In the genomic region with DNA sequence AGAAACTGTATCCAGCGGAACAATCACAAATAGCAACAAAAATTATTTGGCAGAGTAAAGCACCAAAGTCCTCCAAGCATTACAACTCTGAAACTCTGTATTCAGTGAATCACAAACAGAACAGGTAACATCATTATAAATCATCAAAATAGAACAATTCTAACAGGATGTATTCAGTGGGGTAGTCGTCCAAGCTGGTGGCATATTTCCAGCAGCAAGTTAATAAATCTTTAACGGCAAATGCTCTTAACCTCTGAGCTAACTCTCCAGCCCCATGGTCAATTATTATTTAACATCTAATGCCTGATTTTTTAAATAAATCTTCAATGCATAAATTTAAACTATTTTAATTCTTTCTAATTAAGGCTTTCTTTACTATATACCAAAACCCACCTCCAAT, we compare ENCODE assay signal across 10 mouse cellular contexts. TPM values are rescaled to one million over a fixed set of nuclear protein-coding genes. Genes with fewer than 3 reads are reported as not detected.
DNase-seq lines count a peak whose midpoint lies in the region; ATAC-seq and TF ChIP-seq lines count a peak whose summit lies in the region.
"Not testable (repeated sequence)": the region's sequence is repeated elsewhere in the genome, so short reads cannot be mapped to it uniquely, and the experiment has no call there.
"Had no signal": no experiment of that assay in that cellular context is flagged by ENCODE, and none has a peak within 500 bp of the region (broad histone marks: within the 10 kb centered on the region; RNA-seq: fewer than 3 reads in every experiment).

No protein-coding gene starts in this region.

- not testable (repeated sequence) for H3K4me1 ChIP-seq in heart, adult 2 months (ENCODE audit: control insufficient read depth, insufficient read depth, low read length); lung, embryonic 15.5 days

- not testable (repeated sequence) for H3K27me3 ChIP-seq in heart, adult 2 months (ENCODE audit: control insufficient read depth, insufficient read depth, low read length); lung, embryonic 15.5 days

- WGBS in heart, adult 2 months, result 37% methylated on average over 3 of the region's 3 CpGs
- 43% methylated on average over 3 of the region's 3 CpGs for WGBS in lung, embryonic 15.5 days

- not testable (repeated sequence) for TF ChIP-seq CTCF in heart, adult 2 months (IDR thresholded peaks at IDR 0.05)

- not testable (repeated sequence) for TF ChIP-seq EP300 in heart, adult 2 months (IDR thresholded peaks at IDR 0.05; ENCODE audit: insufficient read depth, low read depth, low read length)

- not testable (repeated sequence) for H3K9me3 ChIP-seq in lung, embryonic 15.5 days

- peak overlapping the region; percentile 71; the same call in 1 of the 2 replicates for H3K27ac ChIP-seq in heart, adult 2 months
- H3K27ac ChIP-seq in lung, embryonic 15.5 days, result 0 out of 2 replicates have a peak overlapping the region, but pooled peaks have one; percentile 19

- H3K4me2 ChIP-seq in lung, embryonic 15.5 days, result not testable (repeated sequence)

- H3K9ac ChIP-seq in heart, adult 2 months (ENCODE audit: low read depth, low read length); lung, embryonic 15.5 days: not testable (repeated sequence)

- ATAC-seq in lung, embryonic 15.5 days (ENCODE audit: borderline replicate concordance, extremely low read depth, low FRiP score, low TSS enrichment), result not testable (repeated sequence)

- H3K79me2 ChIP-seq in heart, adult 2 months (replicated peaks; ENCODE audit: control insufficient read depth, insufficient read depth, low read length), result not testable (repeated sequence)

- DNase-seq in heart, adult 2 months, result not testable (repeated sequence)
- DNase-seq in kidney, adult 8-10 months, result peak; percentile 24 to 49
- DNase-seq in kidney, postnatal 10 days, result peak; percentile 29
- DNase-seq in kidney, postnatal 25 days, result peak; percentile 42 to 44

- intact Hi-C loops in heart, adult 2 months (cut with DNase I), result not testable (repeated sequence)

- TF ChIP-seq POLR2A in heart, adult 2 months (IDR thresholded peaks at IDR 0.05; ENCODE audit: insufficient read depth, low read depth, low read length), result not testable (repeated sequence)

- not testable (repeated sequence) for H3K4me3 ChIP-seq in heart, adult 2 months; lung, embryonic 15.5 days

- not testable (repeated sequence) for H3K36me3 ChIP-seq in heart, adult 2 months (ENCODE audit: control insufficient read depth, insufficient read depth, low read length); lung, embryonic 15.5 days

RNA-seq across cellular contexts. Expression of a gene that starts 48.5 kb away (rescaled TPM):
- total RNA-seq in heart, adult 2 months (2021), result under 1 TPM; 0.26 to 0.41 TPM
- 0.25 and 0.79 TPM in 2 replicates for polyA plus RNA-seq in heart, adult 2 months (2012; rRNA removed)
- 0.74 and 1.5 TPM in 2 replicates for polyA plus RNA-seq in lung, embryonic 15.5 days (2015; fragmentation: Nextera tagmentation; extraction: Ambion mirVana)
- total RNA-seq: CH12.LX had no signal
- polyA plus RNA-seq: activated CD4-positive, CD25-positive, alpha-beta regulatory T cell, adult 4 months; CD4-positive, CD25-positive, alpha-beta regulatory T cell, adult 4 months; G1E; Patski had no signal
